Mouse (Mus musculus): ENCODE measurements around the gene Adamts16. TPM values are rescaled to one million over a fixed set of nuclear protein-coding genes. Genes with fewer than 3 reads are reported as not detected.

Adamts16 gene
- polyA plus RNA-seq, 1 experiment from 2014 or later: 0.17 TPM

- 89% methylated on average over 5 of the region's 5 CpGs for WGBS
- Histone ChIP-seq H3K9me3 (no peaks in the 10 kb centered on the region), H3K36me3 (replicated peaks) (no peaks in the 10 kb centered on the region), H3K4me1 (peaks cover 2% of the 10 kb centered on the region; the same call in 1 of the 2 replicates), H3K27ac (no peak overlapping the region), H3K27me3 (ENCODE audit: poor library complexity, severe bottlenecking) (no peaks in the 10 kb centered on the region), H3K4me3 (no peak overlapping the region)
- no peak for DNase-seq (ENCODE audit: extremely low spot score, low spot score)
Observed at GRCm38 (mm10) chr13:70865867-70866266, 24.3 kb upstream of the Adamts16 start.

GRCm38 (mm10) chr13:70862162-70862908 lies 20.7 kb upstream of the Adamts16 start:
- H3K4me1 ChIP-seq: no peaks in the 10 kb centered on the region
- no peak for DNase-seq (ENCODE audit: extremely low spot score, low spot score)
- H3K27ac ChIP-seq: no peak overlapping the region
- no peaks in the 10 kb centered on the region for H3K36me3 ChIP-seq (replicated peaks)
- 47% methylated on average over 7 of the region's 8 CpGs for WGBS
- no peaks in the 10 kb centered on the region for H3K9me3 ChIP-seq
- no peaks in the 10 kb centered on the region for H3K27me3 ChIP-seq (ENCODE audit: poor library complexity, severe bottlenecking)
- no peak overlapping the region for H3K4me3 ChIP-seq

GRCm38 (mm10) chr13:70853601-70854000 lies 12.0 kb upstream of the Adamts16 start:
- H3K27me3 ChIP-seq (ENCODE audit: poor library complexity, severe bottlenecking): no peaks in the 10 kb centered on the region
- no peaks in the 10 kb centered on the region for H3K9me3 ChIP-seq
- no peak for DNase-seq (ENCODE audit: extremely low spot score, low spot score)
- no peak overlapping the region for H3K27ac ChIP-seq
- H3K4me3 ChIP-seq: no peak overlapping the region
- H3K36me3 ChIP-seq (replicated peaks): no peaks in the 10 kb centered on the region
- H3K4me1 ChIP-seq: no peaks in the 10 kb centered on the region

- H3K4me3 ChIP-seq: no peak overlapping the region
- no peaks in the 10 kb centered on the region for H3K9me3 ChIP-seq
- H3K4me1 ChIP-seq: peaks cover 14% of the 10 kb centered on the region
- H3K36me3 ChIP-seq (replicated peaks): no peaks in the 10 kb centered on the region
- no peak for DNase-seq (ENCODE audit: extremely low spot score, low spot score)
- no peak overlapping the region for H3K27ac ChIP-seq
- H3K27me3 ChIP-seq (ENCODE audit: poor library complexity, severe bottlenecking): peaks cover 25% of the 10 kb centered on the region
- 71% methylated on average over 2 of the region's 2 CpGs for WGBS
Observed at GRCm38 (mm10) chr13:70846933-70847332, 5.3 kb upstream of the Adamts16 start.

DNA sequence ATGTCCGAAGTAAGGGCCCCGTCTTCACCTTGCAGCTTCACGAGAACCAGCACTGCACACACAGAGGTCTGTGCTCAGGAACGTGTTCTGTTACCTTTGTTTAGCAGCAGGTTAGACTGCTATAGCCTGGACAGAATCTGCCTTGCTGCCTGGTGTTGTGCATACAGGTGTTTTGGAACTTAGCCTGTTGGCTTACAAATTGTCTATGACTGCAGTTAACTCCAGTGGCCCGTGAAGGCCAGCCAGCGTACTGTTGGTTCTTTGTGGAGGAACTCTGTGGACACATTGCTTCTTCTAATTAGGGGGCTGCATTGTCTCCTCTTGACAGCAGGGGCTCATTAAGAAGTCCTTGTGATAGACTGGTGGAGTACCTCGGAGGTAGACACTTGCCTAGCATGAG lies 3.9 kb upstream of the Adamts16 start:
- Histone ChIP-seq H3K27ac (no peak overlapping the region), H3K4me3 (no peak overlapping the region), H3K9me3 (no peaks in the 10 kb centered on the region), H3K4me1 (peaks cover 28% of the 10 kb centered on the region), H3K36me3 (replicated peaks) (no peaks in the 10 kb centered on the region), H3K27me3 (ENCODE audit: poor library complexity, severe bottlenecking) (peaks cover 39% of the 10 kb centered on the region)
- 72% methylated on average over 7 of the region's 7 CpGs for WGBS
- DNase-seq (ENCODE audit: extremely low spot score, low spot score): no peak

- 46% methylated on average over 4 of the region's 4 CpGs for WGBS
- Histone ChIP-seq H3K27me3 (ENCODE audit: poor library complexity, severe bottlenecking) (peaks cover 45% of the 10 kb centered on the region), H3K4me3 (peak overlapping the region; percentile 49), H3K4me1 (peaks cover 29% of the 10 kb centered on the region), H3K9me3 (no peaks in the 10 kb centered on the region), H3K36me3 (replicated peaks) (no peaks in the 10 kb centered on the region), H3K27ac (no peak overlapping the region)
- no peak for DNase-seq (ENCODE audit: extremely low spot score, low spot score)
Observed at GRCm38 (mm10) chr13:70842126-70842525, 515 bp upstream of the Adamts16 start.

GRCm38 (mm10) chr13:70840161-70840560 lies 1.4 kb downstream of the Adamts16 start:
- no peaks in the 10 kb centered on the region for H3K36me3 ChIP-seq (replicated peaks)
- no peak overlapping the region for H3K4me3 ChIP-seq
- H3K4me1 ChIP-seq: peaks cover 23% of the 10 kb centered on the region
- 11% methylated on average over 6 of the region's 6 CpGs for WGBS
- no peaks in the 10 kb centered on the region for H3K9me3 ChIP-seq
- peaks cover 42% of the 10 kb centered on the region for H3K27me3 ChIP-seq (ENCODE audit: poor library complexity, severe bottlenecking)
- no peak overlapping the region for H3K27ac ChIP-seq
- peak; percentile 69 for DNase-seq (ENCODE audit: extremely low spot score, low spot score)

- DNase-seq (ENCODE audit: extremely low spot score, low spot score): no peak
- no peak overlapping the region for H3K27ac ChIP-seq
- no peaks in the 10 kb centered on the region for H3K9me3 ChIP-seq
- peaks cover 22% of the 10 kb centered on the region for H3K4me1 ChIP-seq
- no peaks in the 10 kb centered on the region for H3K36me3 ChIP-seq (replicated peaks)
- no peak overlapping the region for H3K4me3 ChIP-seq
- WGBS: 87% methylated on average over 5 of the region's 5 CpGs
- H3K27me3 ChIP-seq (ENCODE audit: poor library complexity, severe bottlenecking): peaks cover 27% of the 10 kb centered on the region
Observed at GRCm38 (mm10) chr13:70837571-70837970, 4.0 kb downstream of the Adamts16 start.

GRCm38 (mm10) chr13:70836246-70836645 lies 5.4 kb downstream of the Adamts16 start:
- Histone ChIP-seq H3K4me3 (no peak overlapping the region), H3K4me1 (peaks cover 9% of the 10 kb centered on the region), H3K27me3 (ENCODE audit: poor library complexity, severe bottlenecking) (peaks cover 13% of the 10 kb centered on the region), H3K9me3 (no peaks in the 10 kb centered on the region), H3K27ac (no peak overlapping the region), H3K36me3 (replicated peaks) (no peaks in the 10 kb centered on the region)
- WGBS: 82% methylated on average over 7 of the region's 7 CpGs
- no peak for DNase-seq (ENCODE audit: extremely low spot score, low spot score)

DNA sequence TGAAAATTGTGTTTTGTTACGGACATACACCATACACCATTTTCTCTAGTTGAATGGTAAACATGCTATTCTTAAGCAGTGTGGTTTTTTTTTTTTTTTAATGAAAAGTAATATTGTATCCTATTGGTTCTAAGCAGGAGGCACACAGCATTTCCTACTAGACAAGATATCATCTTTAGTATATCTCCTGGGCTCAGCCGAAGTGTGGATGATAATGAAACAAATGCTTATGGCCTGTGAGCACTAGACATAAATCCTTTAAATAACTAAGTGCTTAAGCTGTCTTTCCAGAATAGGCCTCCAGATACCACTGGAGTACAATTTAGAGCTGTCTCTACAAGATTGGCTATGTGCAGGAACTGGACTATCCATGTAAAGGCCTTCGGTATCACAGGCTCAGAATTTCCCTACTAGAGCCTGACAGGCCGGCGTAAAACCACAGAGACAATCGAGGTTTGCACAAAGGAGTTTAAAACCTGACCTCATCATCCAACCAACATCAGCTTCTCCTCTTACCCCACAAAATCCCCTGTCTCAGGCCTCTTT lies 8.9 kb downstream of the Adamts16 start:
- DNase-seq (ENCODE audit: extremely low spot score, low spot score): no peak
- Histone ChIP-seq H3K4me3 (no peak overlapping the region), H3K27me3 (ENCODE audit: poor library complexity, severe bottlenecking) (no peaks in the 10 kb centered on the region), H3K4me1 (no peaks in the 10 kb centered on the region), H3K36me3 (replicated peaks) (no peaks in the 10 kb centered on the region), H3K27ac (no peak overlapping the region), H3K9me3 (no peaks in the 10 kb centered on the region)
- 90% methylated on average over 6 of the region's 6 CpGs for WGBS

- no peaks in the 10 kb centered on the region for H3K27me3 ChIP-seq (ENCODE audit: poor library complexity, severe bottlenecking)
- H3K4me3 ChIP-seq: no peak overlapping the region
- no peaks in the 10 kb centered on the region for H3K4me1 ChIP-seq
- WGBS: 84% methylated on average over 4 of the region's 4 CpGs
- H3K9me3 ChIP-seq: no peaks in the 10 kb centered on the region
- no peak overlapping the region for H3K27ac ChIP-seq
- no peak for DNase-seq (ENCODE audit: extremely low spot score, low spot score)
- H3K36me3 ChIP-seq (replicated peaks): no peaks in the 10 kb centered on the region
Observed at GRCm38 (mm10) chr13:70831041-70831440, 10.6 kb downstream of the Adamts16 start.

DNA sequence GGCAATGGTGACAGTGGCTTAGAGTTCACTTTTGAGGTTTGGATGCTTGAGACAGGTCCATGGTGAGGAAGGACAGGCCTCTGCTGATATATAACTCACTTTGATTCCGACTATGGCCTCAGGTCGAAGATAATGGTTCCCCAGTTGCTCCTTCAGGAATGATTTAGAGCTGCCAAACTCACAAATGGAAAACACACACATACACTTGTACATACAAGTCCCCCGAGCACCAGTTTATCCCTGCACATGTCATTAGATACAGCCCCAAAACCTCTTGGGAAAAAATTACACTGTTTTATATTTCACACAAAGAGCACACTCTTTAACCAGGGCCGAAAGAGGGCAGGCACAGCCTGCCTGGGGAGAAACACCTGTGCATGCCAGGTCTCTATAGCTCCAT lies 14.1 kb downstream of the Adamts16 start:
- Histone ChIP-seq H3K27ac (no peak overlapping the region), H3K36me3 (replicated peaks) (no peaks in the 10 kb centered on the region), H3K27me3 (ENCODE audit: poor library complexity, severe bottlenecking) (no peaks in the 10 kb centered on the region), H3K9me3 (no peaks in the 10 kb centered on the region), H3K4me1 (no peaks in the 10 kb centered on the region), H3K4me3 (no peak overlapping the region)
- no peak for DNase-seq (ENCODE audit: extremely low spot score, low spot score)
- 89% methylated on average over 4 of the region's 4 CpGs for WGBS

DNA sequence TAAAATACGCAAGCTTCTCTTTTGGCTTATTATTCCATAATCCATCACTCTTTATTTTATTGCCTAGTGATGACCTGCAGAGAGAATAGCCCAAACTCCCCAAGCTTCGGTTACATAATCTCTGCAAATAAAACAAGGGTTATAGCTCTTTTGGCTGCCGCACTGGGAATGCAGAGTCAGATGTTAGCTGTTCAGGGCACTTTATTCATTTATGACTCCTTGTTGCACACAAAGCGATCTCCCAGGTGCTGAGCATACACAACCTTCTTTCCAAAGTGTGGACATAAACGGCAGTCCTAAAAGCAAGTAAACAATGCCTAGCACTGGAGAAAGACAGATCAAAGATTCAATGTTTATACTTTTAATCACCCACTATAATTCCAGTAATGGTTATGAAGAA lies 16.3 kb downstream of the Adamts16 start:
- WGBS: 92% methylated on average over 5 of the region's 5 CpGs

More for the DNA sequence above, 16.3 kb downstream of the Adamts16 start:
- DNase-seq (ENCODE audit: extremely low spot score, low spot score): no peak
- Histone ChIP-seq H3K4me3 (no peak overlapping the region), H3K36me3 (replicated peaks) (no peaks in the 10 kb centered on the region), H3K4me1 (no peaks in the 10 kb centered on the region), H3K27ac (no peak overlapping the region), H3K9me3 (no peaks in the 10 kb centered on the region), H3K27me3 (ENCODE audit: poor library complexity, severe bottlenecking) (no peaks in the 10 kb centered on the region)
